Comparison of ENCODE assay signal across 16 mouse cellular contexts in genomic region chr11:7933611-7934010, GRCm38 (mm10).
"Had no signal": no experiment of that assay in that cellular context is flagged by ENCODE, and none has a peak within 500 bp of the region (broad histone marks: within the 10 kb centered on the region; RNA-seq: fewer than 3 reads in every experiment).

No protein-coding gene starts in this region.

- H3K4me1 ChIP-seq: neural tube, embryonic 13.5 days; neural tube, embryonic 15.5 days; stomach, embryonic 15.5 days had no signal

- H3K9me3 ChIP-seq: neural tube, embryonic 13.5 days; neural tube, embryonic 15.5 days; stomach, embryonic 15.5 days had no signal

- DNase-seq: retina, postnatal 1 day; right cerebral cortex, adult 18-20 months; right cerebral cortex, postnatal 14 days; right cerebral cortex, postnatal 25 days; right cerebral cortex, postnatal 4 days; spleen, adult 18-20 months; thymus, adult 18-20 months; thymus, adult 2 months; thymus, postnatal 14 days; thymus, postnatal 25 days; thymus, postnatal 36 days; thymus, postnatal 4 days had no signal

- H3K4me2 ChIP-seq: neural tube, embryonic 13.5 days; neural tube, embryonic 15.5 days; stomach, embryonic 15.5 days had no signal

- H3K36me3 ChIP-seq: neural tube, embryonic 13.5 days; neural tube, embryonic 15.5 days; stomach, embryonic 15.5 days had no signal

- H3K27me3 ChIP-seq: neural tube, embryonic 13.5 days; neural tube, embryonic 15.5 days; stomach, embryonic 15.5 days had no signal

- H3K27ac ChIP-seq: neural tube, embryonic 13.5 days; neural tube, embryonic 15.5 days; stomach, embryonic 15.5 days; stomach, postnatal 0 days had no signal

- H3K4me3 ChIP-seq: neural tube, embryonic 13.5 days; neural tube, embryonic 15.5 days; stomach, embryonic 15.5 days had no signal

- H3K9ac ChIP-seq: neural tube, embryonic 13.5 days; neural tube, embryonic 15.5 days; stomach, embryonic 15.5 days had no signal
